Mouse (Mus musculus) retina, postnatal 7 days (tissue): ENCODE results near the gene Elmo1.

Source experiments
- DNase-seq: peaks from one replicate; pipeline ENCODE4 v3.0.0-alpha.2; 2012; ENCODE audit warnings: low read depth, low spot score

The Elmo1 gene

DNA sequence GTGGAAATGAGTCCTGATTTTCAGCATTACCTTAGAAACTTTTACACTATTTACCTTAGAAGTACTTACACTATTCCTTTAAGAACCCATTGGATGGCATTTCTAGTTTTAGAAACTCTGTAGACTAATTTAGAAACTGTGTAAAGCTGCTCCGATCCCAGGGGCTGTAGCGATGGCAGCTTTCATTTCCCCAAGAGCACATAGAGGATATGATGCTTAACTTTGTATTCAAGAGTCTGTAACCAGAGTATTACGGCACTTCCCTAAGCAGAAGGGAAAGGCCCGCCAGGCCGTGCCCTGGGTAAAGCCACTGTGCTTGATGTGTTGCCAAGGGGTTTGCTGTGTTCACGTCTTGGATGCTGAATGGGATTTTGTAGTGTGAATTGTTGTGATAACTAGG, 222.9 kb downstream of the Elmo1 start:
- no peak for DNase-seq

DNA sequence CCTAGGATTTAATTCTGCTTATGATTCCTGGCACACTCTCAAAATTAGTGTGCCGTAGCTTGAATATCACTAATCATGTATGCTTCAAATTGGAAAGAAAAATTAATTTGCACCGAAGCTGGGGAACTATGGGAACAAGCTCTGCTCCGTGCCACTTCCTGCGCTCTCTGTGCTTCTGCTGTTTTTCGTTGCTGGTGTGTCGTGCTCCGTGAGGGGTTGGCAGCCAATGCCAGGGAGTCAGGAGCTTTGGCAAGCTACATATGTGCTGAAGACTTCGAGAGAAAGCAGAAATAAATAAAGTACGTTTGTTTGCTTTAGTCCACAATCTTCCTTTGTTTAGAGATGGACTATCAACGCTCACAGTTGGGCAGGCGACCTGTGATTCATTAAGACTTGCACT, 225.7 kb downstream of the Elmo1 start:
- DNase-seq: no peak

- DNase-seq: no peak
Observed at GRCm38 (mm10) chr13:20318615-20319219, 228.3 kb downstream of the Elmo1 start.

GRCm38 (mm10) chr13:20320232-20320631, 229.8 kb downstream of the Elmo1 start:
- DNase-seq: no peak

DNA sequence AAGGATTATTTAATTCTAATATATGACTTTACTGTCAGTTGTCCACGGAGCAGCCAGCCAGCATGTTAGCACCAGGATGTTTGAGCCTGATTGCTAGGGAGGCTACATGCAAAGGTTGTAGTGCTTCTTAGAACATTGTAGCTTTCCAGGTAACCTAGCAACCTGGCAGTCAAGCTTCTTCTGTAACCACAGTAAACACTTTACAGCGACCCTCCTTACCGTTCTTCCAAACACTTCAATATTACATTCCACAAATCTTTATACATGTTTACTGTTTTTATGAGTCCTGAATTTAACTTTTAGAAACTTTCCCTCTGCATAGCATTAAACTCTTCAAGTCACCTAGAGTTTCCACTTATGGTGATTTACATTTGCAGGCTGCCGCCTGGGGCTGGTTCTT, 233.1 kb downstream of the Elmo1 start:
- DNase-seq: no peak

DNA sequence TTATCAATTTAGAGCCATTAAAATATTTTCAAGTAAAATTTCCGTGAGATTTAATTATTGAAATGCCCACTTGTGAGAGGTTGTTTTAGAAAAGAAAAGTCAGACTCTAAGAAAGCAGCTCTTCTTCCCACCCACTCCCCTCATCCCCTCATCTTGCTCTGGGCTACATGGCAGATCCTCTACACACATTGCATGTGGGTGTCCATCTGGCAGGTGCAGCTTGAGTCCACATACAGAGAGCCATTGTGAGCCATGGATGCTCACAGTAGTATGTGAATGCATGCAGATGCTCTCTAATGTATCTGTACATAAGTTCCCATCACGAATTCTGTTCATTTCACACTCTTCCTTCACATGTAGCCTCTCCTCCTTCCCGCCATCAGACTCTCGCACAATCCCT, 236.7 kb downstream of the Elmo1 start:
- no peak for DNase-seq

- no peak for DNase-seq
Observed at GRCm38 (mm10) chr13:20327975-20328374, 237.6 kb downstream of the Elmo1 start.

DNA sequence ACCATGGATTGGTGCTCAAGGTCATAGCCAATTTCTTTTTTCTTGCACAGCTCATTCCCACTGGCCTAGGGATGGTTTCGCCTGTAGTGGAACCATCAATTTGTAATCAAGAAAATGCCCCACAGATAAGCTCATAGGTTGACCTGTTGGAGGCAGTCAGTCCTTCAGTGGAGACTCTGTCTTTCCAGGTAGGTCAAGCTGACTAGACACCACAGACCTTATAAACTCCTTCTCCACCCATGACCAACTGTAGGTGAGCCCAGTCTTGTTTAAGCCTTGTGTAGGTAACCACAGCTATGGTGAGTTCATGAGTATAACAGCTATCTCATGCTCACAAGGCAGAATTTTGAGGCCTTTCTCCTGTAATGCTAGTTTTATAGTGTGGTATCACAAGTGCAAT, 238.3 kb downstream of the Elmo1 start:
- no peak for DNase-seq

DNA sequence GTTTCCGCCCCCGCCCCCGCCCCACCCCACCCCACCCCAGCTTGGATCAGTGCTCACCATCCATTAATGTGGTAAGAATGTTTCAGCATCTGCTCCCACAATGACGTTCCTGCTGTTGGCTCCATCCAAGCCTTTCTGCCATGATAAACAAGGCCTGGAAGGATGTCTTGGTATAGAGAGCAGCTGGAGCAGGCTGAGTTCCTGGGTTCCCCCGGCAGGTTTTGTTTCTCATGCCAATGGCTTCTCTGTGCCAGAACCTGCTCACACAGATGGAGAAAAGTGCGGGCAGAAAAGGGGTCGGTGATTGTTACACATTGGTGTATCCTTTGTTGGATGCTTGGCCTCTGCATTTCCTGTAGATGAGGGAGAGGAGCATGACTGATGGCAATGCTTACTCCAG, 240.6 kb downstream of the Elmo1 start:
- no peak for DNase-seq

DNA sequence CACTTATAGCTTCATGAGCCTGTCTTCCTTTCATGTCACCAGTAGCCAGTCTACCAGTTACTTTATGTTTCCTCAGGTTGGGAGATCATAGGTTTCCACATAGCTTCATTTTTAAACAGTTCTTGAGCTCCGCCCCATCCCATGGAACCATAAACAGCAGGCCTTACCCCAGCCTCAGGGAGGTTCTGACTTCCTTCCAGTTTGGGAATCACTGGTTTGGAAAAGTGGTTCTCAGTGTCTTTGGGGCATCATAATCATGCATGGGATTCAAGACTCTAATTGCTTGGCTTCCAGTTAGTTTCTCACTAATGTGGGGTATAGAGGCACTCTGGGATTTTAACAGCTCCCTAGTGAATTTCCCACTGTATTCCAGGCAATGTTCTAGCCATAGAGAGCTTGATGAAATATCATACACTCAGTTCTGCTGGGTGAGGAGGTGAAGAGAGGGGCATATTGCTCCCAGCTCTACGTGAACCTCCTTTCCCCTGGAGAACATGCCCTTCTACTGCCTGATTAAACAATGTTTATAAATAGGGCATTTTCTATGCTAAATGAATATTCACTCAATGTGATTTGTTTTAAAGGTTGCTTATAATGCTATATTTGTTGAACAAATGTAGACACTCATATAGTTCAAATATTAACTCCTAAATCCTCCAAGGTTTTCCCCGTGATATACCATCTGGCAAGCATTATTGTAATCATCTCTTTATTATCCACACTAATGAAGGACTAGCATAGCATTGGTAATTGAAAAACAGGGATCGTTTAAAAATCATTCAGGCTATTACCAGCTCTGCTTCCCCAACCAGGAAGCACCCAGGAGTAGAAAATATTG, 244.9 kb downstream of the Elmo1 start:
- DNase-seq: no peak

- DNase-seq: no peak
Observed at GRCm38 (mm10) chr13:20335889-20336497, 245.6 kb downstream of the Elmo1 start.

GRCm38 (mm10) chr13:20342881-20343280, 252.5 kb downstream of the Elmo1 start:
- no peak for DNase-seq

- DNase-seq: no peak
Observed at GRCm38 (mm10) chr13:20349754-20350153, 259.4 kb downstream of the Elmo1 start.

DNA sequence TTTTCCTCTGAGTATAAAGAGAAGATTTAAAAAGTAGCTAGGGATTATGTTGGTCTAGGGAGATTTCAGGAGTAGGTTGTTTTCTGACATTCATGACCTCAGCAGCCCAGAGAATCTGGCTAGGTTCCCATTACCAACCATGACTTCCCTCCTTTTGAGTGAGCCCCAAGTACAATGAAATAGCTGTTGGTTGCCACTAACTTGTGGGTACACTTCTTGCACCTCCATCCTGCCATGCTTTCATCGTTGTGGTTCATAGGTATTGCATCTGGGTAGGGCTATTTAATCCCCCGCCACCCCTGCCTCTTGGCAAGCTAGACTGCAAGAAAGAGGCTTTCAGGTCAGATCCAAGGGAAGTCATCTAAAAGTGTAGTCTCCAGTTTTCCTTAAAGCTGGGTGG, 262.2 kb downstream of the Elmo1 start:
- no peak for DNase-seq

GRCm38 (mm10) chr13:20353862-20354603, 263.6 kb downstream of the Elmo1 start:
- DNase-seq: no peak

DNA sequence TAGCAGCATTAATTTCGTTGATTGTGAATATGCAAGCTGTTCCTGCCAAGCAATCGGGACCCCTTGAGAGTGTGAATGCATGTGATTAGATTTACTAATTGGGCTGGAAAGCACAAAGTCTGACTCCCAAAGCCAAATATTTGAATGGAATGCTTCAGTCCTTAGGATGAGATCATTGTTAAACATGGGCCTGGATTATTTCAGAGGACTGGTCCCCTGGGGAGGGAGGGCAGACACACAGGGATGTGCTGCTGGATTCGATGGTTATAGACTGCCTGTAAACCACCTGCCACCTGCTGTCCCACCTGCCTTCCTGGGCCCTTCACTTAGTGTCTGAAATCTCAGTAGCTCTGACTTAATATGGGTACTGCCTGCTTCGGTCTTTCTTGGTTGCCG, 264.2 kb downstream of the Elmo1 start:
- DNase-seq: peak; percentile 9

GRCm38 (mm10) chr13:20362541-20362940, 272.1 kb downstream of the Elmo1 start:
- no peak for DNase-seq

GRCm38 (mm10) chr13:20365828-20366593, 275.6 kb downstream of the Elmo1 start:
- no peak for DNase-seq

DNA sequence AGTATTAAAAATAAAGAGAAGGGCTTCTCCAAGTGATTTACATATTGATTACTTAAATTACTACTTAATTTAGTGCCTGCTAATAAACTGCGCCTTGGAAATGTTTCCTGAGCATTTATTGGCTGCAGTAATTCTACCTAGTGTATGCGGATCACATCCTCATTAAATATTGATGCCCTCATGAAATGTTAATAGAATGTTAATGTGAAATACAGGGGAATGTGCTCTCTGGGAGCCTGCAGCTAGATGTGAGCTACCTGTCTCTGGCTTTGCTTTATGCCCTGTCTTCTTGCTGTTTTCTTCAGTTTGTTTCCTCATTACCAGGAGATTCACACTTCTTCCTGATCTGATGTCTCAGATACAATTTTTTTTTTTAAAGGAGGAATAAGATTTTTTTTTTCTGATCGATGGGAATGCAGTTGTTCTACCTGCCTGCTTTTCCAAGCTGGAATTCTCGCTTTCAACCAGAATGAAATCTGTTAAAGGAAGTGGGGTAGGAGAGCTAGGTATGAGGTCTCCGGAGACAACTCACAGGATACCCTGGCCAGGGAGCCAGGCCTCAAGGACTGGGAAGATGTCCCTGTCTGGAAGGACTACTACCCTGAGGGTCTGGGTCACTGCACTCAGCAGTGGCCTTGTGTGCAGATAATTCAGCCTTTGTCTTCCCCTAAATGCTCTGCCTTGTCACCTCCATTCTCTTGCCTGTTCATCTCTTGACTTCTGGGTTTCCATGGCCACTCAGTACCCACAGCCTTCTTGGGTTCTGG, 279.8 kb downstream of the Elmo1 start:
- DNase-seq: no peak

DNA sequence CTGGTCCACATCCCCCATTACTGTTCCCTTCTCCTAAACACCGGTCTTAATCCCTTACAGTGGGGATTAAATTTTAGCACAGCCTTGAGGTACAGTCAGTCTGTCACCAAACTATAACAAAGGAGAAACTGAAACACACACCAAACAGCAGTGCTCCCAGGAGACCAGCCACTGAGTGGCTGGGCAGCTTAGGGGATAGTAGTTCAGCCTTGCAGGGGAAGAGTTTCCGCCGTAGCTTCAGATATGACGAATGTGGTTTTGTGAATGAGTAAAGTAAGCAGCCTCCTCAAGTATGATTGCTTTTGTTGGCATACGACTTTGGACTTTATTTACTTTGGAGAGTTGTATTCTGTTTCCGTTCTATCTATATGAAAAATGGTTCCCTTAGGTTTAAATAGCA, 281.1 kb downstream of the Elmo1 start:
- no peak for DNase-seq

DNA sequence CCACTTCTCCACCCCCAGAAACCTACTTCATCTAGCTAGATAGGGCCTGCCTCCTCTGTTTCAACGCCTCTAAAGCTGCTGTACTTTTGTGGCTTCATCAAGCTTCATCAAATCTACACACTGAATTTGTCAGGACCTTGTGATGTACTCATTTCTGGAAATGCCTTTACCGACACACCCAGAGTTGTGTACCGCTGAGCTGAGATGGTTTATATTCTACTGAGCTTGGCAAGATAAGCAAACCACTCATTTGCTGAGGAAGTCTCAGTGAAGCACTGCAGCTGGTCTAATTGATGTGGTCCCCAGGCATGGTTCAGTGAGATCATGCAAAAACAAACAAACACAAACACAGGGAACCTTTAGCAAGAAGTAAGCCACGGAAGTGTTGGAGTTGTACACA, 281.9 kb downstream of the Elmo1 start:
- DNase-seq: no peak
